Mouse (Mus musculus) urinary bladder, adult 18-20 months (tissue): ENCODE results near the gene Zswim2.
"Not testable (repeated sequence)": the region's sequence is repeated elsewhere in the genome, so short reads cannot be mapped to it uniquely, and the experiment has no call there.

Experiments
- DNase-seq, 2 experiments: peaks; one replicate each; pipeline ENCODE4 v3.0.0; 2022; ENCODE audit warnings: low spot score in 2 of 2, mixed read lengths in 2 of 2

Zswim2 gene

DNA sequence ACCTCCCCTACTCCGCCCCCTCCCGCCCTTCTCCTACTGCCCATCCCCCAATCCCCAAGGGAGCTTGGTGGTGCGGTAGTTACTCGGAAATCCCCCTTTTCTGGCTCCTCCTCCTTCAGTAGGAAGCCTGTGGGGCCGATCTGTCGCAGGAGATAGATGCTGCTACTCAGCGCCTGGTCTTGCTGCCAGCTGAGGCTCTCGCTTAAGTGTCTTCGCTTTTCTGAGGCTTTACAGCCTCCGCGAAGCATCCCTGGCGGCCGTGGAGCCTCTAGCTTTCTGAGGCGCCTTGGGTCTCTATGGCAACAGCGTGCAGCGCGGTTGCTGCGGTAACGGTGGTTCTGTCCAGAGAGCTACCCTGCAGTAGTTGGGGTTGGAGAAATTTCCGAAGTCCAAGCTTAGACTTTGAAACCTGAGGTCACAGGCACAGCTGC is at the start of gene Zswim2:
Zswim2 (minus strand) TSS at position 298 of the 431 bp plus-strand sequence.
- peak in 1 of 2 experiments; percentile 1 for DNase-seq

DNA sequence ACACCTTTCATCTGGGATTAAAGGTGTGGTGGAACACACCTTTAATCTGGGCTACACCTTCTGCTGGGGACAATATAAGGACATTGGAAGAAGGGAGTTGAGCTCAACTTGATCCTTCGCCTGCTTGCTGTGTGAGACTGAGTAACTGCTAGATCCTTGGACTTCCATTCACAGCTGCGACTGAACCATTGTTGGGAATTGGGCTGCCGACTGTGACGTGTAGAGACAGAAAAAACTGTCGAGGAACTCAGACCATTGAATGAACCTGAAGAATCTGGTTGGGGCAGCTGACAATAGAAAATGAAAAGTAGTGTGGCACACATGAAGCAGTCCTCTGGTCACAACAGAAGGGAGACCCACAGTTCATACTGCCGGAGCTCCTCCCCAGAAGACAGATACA is 49.2 kb upstream of the Zswim2 start, which contains the start of gene Gm13691:
Gm13691 (plus strand) TSS at position 301 of the 400 bp plus-strand sequence.
- not testable (repeated sequence) for DNase-seq

GRCm38 (mm10) chr2:83984443-83984842 is 43.4 kb upstream of the Zswim2 start, which contains the start of gene Gm13697:
Gm13697 (plus strand) TSS chr2:83984743.
- not testable (repeated sequence) for DNase-seq

- DNase-seq = not testable (repeated sequence)
Observed at GRCm38 (mm10) chr2:83978633-83979032, 37.6 kb upstream of the Zswim2 start, which contains the start of gene Gm13694. Gm13694 (plus strand) TSS chr2:83978933.

GRCm38 (mm10) chr2:83972823-83973222 is 31.8 kb upstream of the Zswim2 start, which contains the start of gene Gm13696:
Gm13696 (plus strand) TSS chr2:83973123.
- not testable (repeated sequence) for DNase-seq

GRCm38 (mm10) chr2:83967013-83967412 is 26.0 kb upstream of the Zswim2 start, which contains the start of gene Gm13695:
Gm13695 (plus strand) TSS chr2:83967313.
- not testable (repeated sequence) for DNase-seq

DNA sequence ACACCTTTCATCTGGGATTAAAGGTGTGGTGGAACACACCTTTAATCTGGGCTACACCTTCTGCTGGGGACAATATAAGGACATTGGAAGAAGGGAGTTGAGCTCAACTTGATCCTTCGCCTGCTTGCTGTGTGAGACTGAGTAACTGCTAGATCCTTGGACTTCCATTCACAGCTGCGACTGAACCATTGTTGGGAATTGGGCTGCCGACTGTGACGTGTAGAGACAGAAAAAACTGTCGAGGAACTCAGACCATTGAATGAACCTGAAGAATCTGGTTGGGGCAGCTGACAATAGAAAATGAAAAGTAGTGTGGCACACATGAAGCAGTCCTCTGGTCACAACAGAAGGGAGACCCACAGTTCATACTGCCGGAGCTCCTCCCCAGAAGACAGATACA is 20.2 kb upstream of the Zswim2 start, which contains the start of gene Gm13693:
Gm13693 (plus strand) TSS at position 301 of the 400 bp plus-strand sequence.
- not testable (repeated sequence) for DNase-seq

DNA sequence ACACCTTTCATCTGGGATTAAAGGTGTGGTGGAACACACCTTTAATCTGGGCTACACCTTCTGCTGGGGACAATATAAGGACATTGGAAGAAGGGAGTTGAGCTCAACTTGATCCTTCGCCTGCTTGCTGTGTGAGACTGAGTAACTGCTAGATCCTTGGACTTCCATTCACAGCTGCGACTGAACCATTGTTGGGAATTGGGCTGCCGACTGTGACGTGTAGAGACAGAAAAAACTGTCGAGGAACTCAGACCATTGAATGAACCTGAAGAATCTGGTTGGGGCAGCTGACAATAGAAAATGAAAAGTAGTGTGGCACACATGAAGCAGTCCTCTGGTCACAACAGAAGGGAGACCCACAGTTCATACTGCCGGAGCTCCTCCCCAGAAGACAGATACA is 14.4 kb upstream of the Zswim2 start, which contains the start of gene Gm13698:
Gm13698 (plus strand) TSS at position 301 of the 400 bp plus-strand sequence.
- not testable (repeated sequence) for DNase-seq

GRCm38 (mm10) chr2:83941792-83942191 is 764 bp upstream of the Zswim2 start:
- DNase-seq = no peak

GRCm38 (mm10) chr2:83941378-83941777 is 350 bp upstream of the Zswim2 start:
- DNase-seq = no peak

GRCm38 (mm10) chr2:83929478-83930088 is 11.4 kb downstream of the Zswim2 start:
- no peak for DNase-seq

GRCm38 (mm10) chr2:83901896-83902540 is 39.0 kb downstream of the Zswim2 start:
- no peak for DNase-seq

GRCm38 (mm10) chr2:83893701-83894100 is 47.3 kb downstream of the Zswim2 start:
- DNase-seq = no peak

GRCm38 (mm10) chr2:83883850-83884420 is 57.1 kb downstream of the Zswim2 start:
- DNase-seq = no peak
